ENCODE assay signal across 23 mouse cellular contexts in the genomic region with DNA sequence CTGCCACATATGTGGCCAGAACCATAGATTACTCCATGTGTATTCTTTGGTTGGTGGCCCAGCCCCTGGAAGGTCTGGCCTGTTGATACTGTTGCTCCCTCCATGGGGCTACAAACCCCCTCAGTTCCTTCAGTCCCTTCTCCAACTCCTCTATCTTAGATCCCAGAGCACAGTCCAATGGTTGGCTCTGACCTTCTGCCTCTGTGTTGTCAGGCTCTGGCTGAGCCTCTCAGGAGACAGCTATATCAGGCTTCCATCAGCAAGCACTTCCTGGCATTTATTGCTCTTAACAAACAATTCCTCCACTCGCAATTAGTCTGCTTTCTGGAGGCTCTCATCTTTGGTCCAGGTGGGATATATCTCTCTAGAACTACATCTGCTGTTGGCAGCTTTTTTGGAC.
"Had no signal": no experiment of that assay in that cellular context is flagged by ENCODE, and none has a peak within 500 bp of the region (broad histone marks: within the 10 kb centered on the region; RNA-seq: fewer than 3 reads in every experiment).

No protein-coding gene starts in this region.

- H3K27ac ChIP-seq: liver, embryonic 15.5 days; lung, embryonic 15.5 days; macrophage; midbrain, embryonic 13.5 days; midbrain, embryonic 15.5 days; neural tube, embryonic 13.5 days; neural tube, embryonic 15.5 days; stomach, embryonic 15.5 days had no signal

- H3K9ac ChIP-seq: liver, embryonic 15.5 days; liver, postnatal 0 days; lung, embryonic 15.5 days; midbrain, embryonic 13.5 days; midbrain, embryonic 15.5 days; neural tube, embryonic 13.5 days; neural tube, embryonic 15.5 days; stomach, embryonic 15.5 days had no signal

- H3K9me3 ChIP-seq: liver, embryonic 15.5 days; lung, embryonic 15.5 days; midbrain, embryonic 13.5 days; midbrain, embryonic 15.5 days; neural tube, embryonic 13.5 days; neural tube, embryonic 15.5 days; stomach, embryonic 15.5 days had no signal

- ATAC-seq: liver, postnatal 0 days; lung, postnatal 0 days; midbrain, embryonic 13.5 days; midbrain, embryonic 15.5 days had no signal

- H3K4me1 ChIP-seq: liver, embryonic 15.5 days; lung, embryonic 15.5 days; megakaryocyte, embryonic 14.5 days; midbrain, embryonic 13.5 days; midbrain, embryonic 15.5 days; neural tube, embryonic 13.5 days; neural tube, embryonic 15.5 days; stomach, embryonic 15.5 days had no signal

- H3K4me2 ChIP-seq: liver, embryonic 15.5 days; lung, embryonic 15.5 days; midbrain, embryonic 11.5 days; midbrain, embryonic 13.5 days; midbrain, embryonic 15.5 days; neural tube, embryonic 13.5 days; neural tube, embryonic 15.5 days; stomach, embryonic 15.5 days had no signal

- H3K36me3 ChIP-seq: liver, embryonic 15.5 days; lung, embryonic 15.5 days; midbrain, embryonic 13.5 days; midbrain, embryonic 15.5 days; neural tube, embryonic 13.5 days; neural tube, embryonic 15.5 days; stomach, embryonic 15.5 days had no signal

- H3K27me3 ChIP-seq: liver, embryonic 15.5 days; lung, embryonic 15.5 days; megakaryocyte, embryonic 14.5 days; midbrain, embryonic 13.5 days; midbrain, embryonic 15.5 days; neural tube, embryonic 13.5 days; neural tube, embryonic 15.5 days; stomach, embryonic 15.5 days had no signal

- H3K4me3 ChIP-seq: liver, embryonic 15.5 days; lung, embryonic 15.5 days; megakaryocyte, embryonic 14.5 days; midbrain, embryonic 13.5 days; midbrain, embryonic 15.5 days; neural tube, embryonic 13.5 days; neural tube, embryonic 15.5 days; stomach, embryonic 15.5 days had no signal

- DNase-seq: liver, postnatal 0 days; lung, adult 2 months; lung, postnatal 14 days; lung, postnatal 36 days; retina, postnatal 1 day; right cerebral cortex, adult 18-20 months; right cerebral cortex, postnatal 25 days; right cerebral cortex, postnatal 4 days; spleen, adult 18-20 months; thymus, adult 18-20 months; thymus, postnatal 14 days; thymus, postnatal 36 days had no signal
